Mouse (Mus musculus): ENCODE data around the gene Plcb2.

- TF ChIP-seq CTCF (IDR thresholded peaks at IDR 0.05; ENCODE audit: low read depth) (no peak), EP300 (optimal IDR thresholded peaks at IDR 0.05) (no peak)
These were observed 21.8 kb downstream of the Plcb2 start for GRCm38 (mm10) chr2:118706436-118706835.

All from stomach, postnatal 0 days (tissue).